Mouse (Mus musculus): ENCODE measurements at regions not wholly inside any gene's neighbourhood (a gene's known extent, or its start where the extent isn't known, plus 50 kb on each side); places are given as distances from the start of the nearest gene placed in this dataset.
A peak's percentile ranks its signal among the peaks of the same experiment; 100 is the strongest.

DNA sequence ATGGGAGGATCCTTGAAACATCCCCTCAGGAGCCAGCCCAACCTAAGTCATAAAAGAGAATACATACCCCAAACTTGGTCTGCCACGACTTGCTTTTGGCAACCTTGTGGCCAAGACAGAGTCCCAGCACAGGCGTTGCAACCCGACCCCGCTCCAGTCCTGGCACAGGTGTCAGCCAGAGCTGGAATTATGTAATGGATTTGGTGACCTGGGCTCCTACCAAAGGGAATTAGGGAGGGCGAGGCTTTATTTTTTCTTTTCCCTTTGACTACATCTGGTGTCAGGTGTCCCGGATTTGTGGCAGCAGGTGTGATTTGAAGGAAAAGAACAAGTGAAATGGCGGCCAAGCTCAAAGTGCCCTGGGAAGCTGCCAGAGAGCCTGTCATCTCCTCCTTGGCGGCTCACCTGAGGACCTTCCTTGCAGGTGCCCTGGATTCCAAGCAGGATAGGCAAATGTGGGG lies 212.9 kb downstream of the Mef2c start:
- Histone ChIP-seq H3K36me3 (ENCODE audit: control insufficient read depth, insufficient read depth, low read length) (no peaks in the 10 kb centered on the region), H3K27me3 (replicated peaks; ENCODE audit: control insufficient read depth, insufficient read depth, low read length) (peaks cover 9% of the 10 kb centered on the region), H3K27ac (ENCODE audit: insufficient read depth, low read depth, low read length) (no peak overlapping the region), H3K4me3 (ENCODE audit: insufficient read depth, low read depth, low read length) (no peak overlapping the region), H3K4me1 (ENCODE audit: control insufficient read depth, insufficient read depth, low read length) (no peaks in the 10 kb centered on the region)
- DNase-seq = no peak
- 7% methylated on average over 8 of the region's 8 CpGs for WGBS
- TF ChIP-seq CTCF (conservative IDR thresholded peaks at IDR 0.05; ENCODE audit: insufficient read depth, insufficient read length, low read depth, low read length) (no peak), POLR2A (IDR thresholded peaks at IDR 0.05; ENCODE audit: low read depth, low read length) (no peak)

DNA sequence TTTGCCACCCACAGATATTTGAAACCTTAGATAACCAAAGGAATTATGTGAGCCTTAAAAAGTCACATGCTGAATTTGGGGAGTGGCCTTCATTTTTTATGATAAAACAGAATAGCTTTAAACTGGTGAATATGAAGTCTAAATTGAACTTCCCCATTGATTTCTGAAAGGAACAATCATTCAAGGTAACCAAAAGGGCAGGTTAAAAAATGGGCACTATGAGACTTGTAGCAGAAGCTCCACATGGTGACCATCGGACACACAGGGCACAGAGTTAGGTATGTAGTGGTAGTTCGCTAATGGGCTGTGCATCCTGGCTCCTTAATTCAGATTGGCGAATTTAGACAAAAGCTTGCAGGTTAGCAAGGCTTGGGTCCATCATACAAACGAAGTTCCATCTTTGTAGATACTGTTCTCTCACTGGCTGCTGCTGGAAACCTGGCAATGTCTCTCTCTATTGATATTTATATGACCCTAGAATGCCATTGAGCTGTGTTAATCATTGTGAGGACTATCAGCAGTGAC lies 213.9 kb downstream of the Mef2c start:
- no peak overlapping the region for H3K27ac ChIP-seq (ENCODE audit: insufficient read depth, low read depth, low read length)
- TF ChIP-seq CTCF (conservative IDR thresholded peaks at IDR 0.05; ENCODE audit: insufficient read depth, insufficient read length, low read depth, low read length) = no peak
- TF ChIP-seq POLR2A (IDR thresholded peaks at IDR 0.05; ENCODE audit: low read depth, low read length) = no peak
- H3K27me3 ChIP-seq (replicated peaks; ENCODE audit: control insufficient read depth, insufficient read depth, low read length) = peaks cover 9% of the 10 kb centered on the region
- H3K4me1 ChIP-seq (ENCODE audit: control insufficient read depth, insufficient read depth, low read length) = no peaks in the 10 kb centered on the region
- no peak for DNase-seq
- H3K4me3 ChIP-seq (ENCODE audit: insufficient read depth, low read depth, low read length) = no peak overlapping the region
- WGBS = 13% methylated on average over 4 of the region's 4 CpGs
- H3K36me3 ChIP-seq (ENCODE audit: control insufficient read depth, insufficient read depth, low read length) = no peaks in the 10 kb centered on the region

DNA sequence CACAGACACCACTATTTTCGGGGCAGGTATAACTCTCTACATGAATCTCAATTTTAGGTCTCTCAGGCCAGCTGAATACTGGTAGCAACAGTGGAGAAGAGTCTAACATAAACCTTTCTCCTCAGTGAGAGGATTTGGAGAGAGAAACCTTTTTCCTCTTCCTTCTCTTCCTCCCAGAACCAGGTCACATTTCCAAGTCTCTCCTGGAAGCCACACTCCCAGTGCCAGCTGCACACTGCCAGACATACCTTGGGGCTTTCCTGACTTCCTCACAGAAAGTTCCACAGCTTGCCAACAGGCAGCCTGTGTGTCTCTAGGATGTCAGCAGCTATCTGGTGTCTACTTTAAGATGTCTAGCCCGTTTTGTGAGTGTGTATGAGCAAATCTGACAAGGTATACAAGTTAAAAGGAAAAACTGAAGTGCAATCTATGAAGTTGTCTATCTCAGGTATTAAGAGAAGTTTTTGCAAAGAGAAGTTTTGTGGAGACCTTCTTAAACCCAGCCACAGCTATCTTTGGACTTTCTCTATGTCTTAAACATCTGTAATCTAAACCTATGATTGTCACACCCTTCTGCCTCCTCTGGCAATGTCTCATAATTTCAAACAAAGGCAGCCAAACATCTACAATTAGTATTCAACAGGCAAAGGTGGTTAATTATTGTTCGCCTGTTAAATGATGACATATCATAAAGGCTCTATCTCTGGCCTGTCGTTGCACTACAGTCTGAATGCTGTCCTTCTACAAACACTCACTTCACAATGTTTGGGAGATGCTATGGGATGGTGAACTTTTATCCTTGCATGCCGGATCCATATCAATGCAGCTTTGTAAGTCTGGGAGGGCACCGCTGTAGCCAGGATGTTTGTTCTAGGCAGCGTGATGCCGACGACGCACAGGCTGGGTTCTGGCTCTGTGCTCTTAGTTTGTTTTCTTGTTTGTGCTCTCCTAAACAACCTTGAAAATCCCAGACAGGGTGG lies 214.9 kb downstream of the Mef2c start:
- H3K4me1 ChIP-seq (ENCODE audit: control insufficient read depth, insufficient read depth, low read length) = no peaks in the 10 kb centered on the region
- no peak overlapping the region for H3K4me3 ChIP-seq (ENCODE audit: insufficient read depth, low read depth, low read length)
- no peaks in the 10 kb centered on the region for H3K36me3 ChIP-seq (ENCODE audit: control insufficient read depth, insufficient read depth, low read length)
- no peak for DNase-seq
- TF ChIP-seq CTCF (conservative IDR thresholded peaks at IDR 0.05; ENCODE audit: insufficient read depth, insufficient read length, low read depth, low read length) (no peak), POLR2A (IDR thresholded peaks at IDR 0.05; ENCODE audit: low read depth, low read length) (no peak)
- no peak overlapping the region for H3K27ac ChIP-seq (ENCODE audit: insufficient read depth, low read depth, low read length)
- 11% methylated on average over 10 of the region's 10 CpGs for WGBS
- H3K27me3 ChIP-seq (replicated peaks; ENCODE audit: control insufficient read depth, insufficient read depth, low read length) = peaks cover 9% of the 10 kb centered on the region

DNA sequence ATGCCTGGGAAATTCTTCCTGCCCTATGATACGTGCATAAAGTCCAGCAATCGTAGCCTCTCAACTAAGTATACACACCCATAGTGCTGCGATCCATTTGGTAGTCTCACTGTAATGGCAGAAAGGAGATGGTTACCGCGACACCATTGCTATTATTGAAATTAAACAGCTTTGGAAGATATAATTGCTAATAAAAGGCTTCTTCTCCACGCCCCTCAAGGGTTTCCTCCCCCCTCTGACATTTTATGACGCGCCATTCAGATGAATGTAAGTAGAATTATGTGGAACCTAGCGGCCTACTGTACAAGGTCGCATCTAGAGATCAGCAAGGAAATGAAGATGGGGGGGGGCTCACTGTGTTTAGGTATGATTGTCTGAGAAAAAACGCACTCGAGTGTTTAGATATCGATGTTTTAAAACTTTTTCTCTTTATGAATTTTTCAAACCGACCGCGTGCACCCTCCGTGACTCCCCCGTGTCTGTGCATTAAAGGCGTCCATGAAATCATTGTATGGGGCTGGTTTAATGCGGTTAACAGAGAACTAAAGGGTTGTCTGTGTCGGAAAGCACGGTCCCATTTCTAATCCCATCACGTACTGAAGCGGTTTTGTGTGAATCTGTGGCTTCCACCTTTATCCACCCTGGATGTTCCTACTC lies 215.9 kb downstream of the Mef2c start:
- Histone ChIP-seq H3K27ac (ENCODE audit: insufficient read depth, low read depth, low read length) (no peak overlapping the region), H3K4me3 (ENCODE audit: insufficient read depth, low read depth, low read length) (no peak overlapping the region), H3K36me3 (ENCODE audit: control insufficient read depth, insufficient read depth, low read length) (no peaks in the 10 kb centered on the region), H3K4me1 (ENCODE audit: control insufficient read depth, insufficient read depth, low read length) (no peaks in the 10 kb centered on the region), H3K27me3 (replicated peaks; ENCODE audit: control insufficient read depth, insufficient read depth, low read length) (peaks cover 10% of the 10 kb centered on the region)
- TF ChIP-seq CTCF (conservative IDR thresholded peaks at IDR 0.05; ENCODE audit: insufficient read depth, insufficient read length, low read depth, low read length) = no peak
- no peak for TF ChIP-seq POLR2A (IDR thresholded peaks at IDR 0.05; ENCODE audit: low read depth, low read length)
- WGBS = 9% methylated on average over 24 of the region's 24 CpGs
- no peak for DNase-seq

DNA sequence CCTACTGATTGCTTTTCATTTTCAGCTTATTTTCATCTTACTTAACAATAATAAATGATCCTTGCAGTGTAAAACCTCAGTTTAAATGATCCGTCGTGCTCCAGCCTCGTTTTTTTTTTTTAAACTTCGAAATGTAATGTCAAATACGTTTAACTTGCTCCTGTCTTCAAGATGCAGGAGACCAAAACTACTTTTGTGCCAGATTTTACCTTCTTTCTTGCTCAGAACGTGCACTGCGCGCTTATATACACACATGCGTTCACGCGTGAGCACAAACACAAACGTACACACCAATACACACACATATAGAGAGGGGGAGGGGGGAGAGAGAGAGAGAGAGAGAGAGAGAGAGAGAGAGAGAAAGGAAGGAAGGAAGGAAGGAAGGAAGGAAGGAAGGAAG lies 216.5 kb downstream of the Mef2c start:
- Histone ChIP-seq H3K27ac (ENCODE audit: insufficient read depth, low read depth, low read length) (no peak overlapping the region), H3K4me3 (ENCODE audit: insufficient read depth, low read depth, low read length) (no peak overlapping the region), H3K4me1 (ENCODE audit: control insufficient read depth, insufficient read depth, low read length) (no peaks in the 10 kb centered on the region), H3K36me3 (ENCODE audit: control insufficient read depth, insufficient read depth, low read length) (no peaks in the 10 kb centered on the region), H3K27me3 (replicated peaks; ENCODE audit: control insufficient read depth, insufficient read depth, low read length) (peaks cover 10% of the 10 kb centered on the region)
- WGBS = 7% methylated on average over 12 of the region's 12 CpGs
- no peak for DNase-seq
- TF ChIP-seq CTCF (conservative IDR thresholded peaks at IDR 0.05; ENCODE audit: insufficient read depth, insufficient read length, low read depth, low read length) = no peak
- TF ChIP-seq POLR2A (IDR thresholded peaks at IDR 0.05; ENCODE audit: low read depth, low read length) = no peak

DNA sequence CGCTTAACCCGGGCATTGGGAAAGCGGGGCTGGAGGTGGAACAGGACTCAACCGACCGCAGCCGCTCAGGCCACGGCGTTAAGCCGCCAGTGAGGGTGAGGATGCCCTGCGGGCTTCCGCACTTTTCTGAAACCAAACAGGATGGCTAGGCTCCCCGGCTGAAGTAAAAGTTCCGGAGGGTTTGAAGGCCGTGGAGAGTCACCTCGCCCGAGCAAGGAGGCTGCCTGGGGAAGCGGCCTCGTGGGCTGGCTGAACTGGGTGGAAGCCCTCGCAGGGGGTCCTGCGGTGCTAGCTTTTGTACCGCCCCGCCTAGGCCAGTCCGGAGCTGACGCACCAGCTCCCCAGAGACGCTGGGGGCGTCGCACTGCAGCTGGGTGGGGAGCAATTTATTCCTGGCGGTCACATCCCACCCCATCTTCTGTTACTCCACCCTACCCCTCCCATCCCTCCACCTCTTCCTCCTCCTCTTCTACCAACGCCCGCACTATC lies 217.1 kb downstream of the Mef2c start:
- Histone ChIP-seq H3K27ac (ENCODE audit: insufficient read depth, low read depth, low read length) (no peak overlapping the region), H3K4me1 (ENCODE audit: control insufficient read depth, insufficient read depth, low read length) (no peaks in the 10 kb centered on the region), H3K4me3 (ENCODE audit: insufficient read depth, low read depth, low read length) (peak overlapping the region; percentile 3; the same call in 1 of the 2 replicates), H3K27me3 (replicated peaks; ENCODE audit: control insufficient read depth, insufficient read depth, low read length) (peaks cover 11% of the 10 kb centered on the region), H3K36me3 (ENCODE audit: control insufficient read depth, insufficient read depth, low read length) (no peaks in the 10 kb centered on the region)
- DNase-seq = no peak
- TF ChIP-seq POLR2A (IDR thresholded peaks at IDR 0.05; ENCODE audit: low read depth, low read length) = no peak
- TF ChIP-seq CTCF (conservative IDR thresholded peaks at IDR 0.05; ENCODE audit: insufficient read depth, insufficient read length, low read depth, low read length) = no peak
- 3% methylated on average over 30 of the region's 30 CpGs for WGBS
